Mouse (Mus musculus) neural tube, embryonic 14.5 days (tissue): Measurements from ENCODE around the gene Cuzd1. TPM values are rescaled to one million over a fixed set of nuclear protein-coding genes. Genes with fewer than 3 reads are reported as not detected.

Experiments
- ATAC-seq: fragments of 200-750 bp; cut with Nextera tagmentation; 2 replicates; pipeline ENCODE4 v1.8.0; 2017; ENCODE audit warnings: low read depth, mild to moderate bottlenecking, moderate TSS enrichment, moderate library complexity
- H3K27ac ChIP-seq: fragments of 300-500 bp; sonication (generic); 2 replicates; pipeline ENCODE4 v1.5.1; 2014; ENCODE audit warnings: low read depth, mild to moderate bottlenecking, control low read depth, low read length, moderate library complexity, mixed read lengths
- H3K27me3 ChIP-seq: fragments of 300-500 bp; sonication (generic); 2 replicates; pipeline ENCODE4 v1.6.1; 2014; ENCODE audit warnings: low read length; ENCODE audit not compliant: control insufficient read depth, insufficient read depth
- H3K36me3 ChIP-seq: fragments of 300-500 bp; sonication (generic); 2 replicates; pipeline ENCODE4 v1.6.1; 2014; ENCODE audit warnings: low read length, mixed read lengths; ENCODE audit not compliant: control insufficient read depth, insufficient read depth
- H3K4me1 ChIP-seq: fragments of 300-500 bp; sonication (generic); 2 replicates; pipeline ENCODE4 v1.6.1; 2014; ENCODE audit warnings: low read length; ENCODE audit not compliant: control insufficient read depth, insufficient read depth
- H3K4me2 ChIP-seq: fragments of 300-500 bp; sonication (generic); 2 replicates; pipeline ENCODE4 v1.6.1; 2014; ENCODE audit warnings: mild to moderate bottlenecking, low read depth, low read length, control low read depth
- H3K4me3 ChIP-seq: fragments of 300-500 bp; sonication (generic); 2 replicates; pipeline ENCODE4 v1.5.1; 2014; ENCODE audit warnings: low read depth, low read length, control low read depth, mixed read lengths
- H3K9ac ChIP-seq: fragments of 300-500 bp; sonication (generic); replicated peaks from 2 replicates; pipeline ENCODE4 v1.6.1; 2014; ENCODE audit warnings: low read depth, mild to moderate bottlenecking, control low read depth, low read length, mixed read lengths
- H3K9me3 ChIP-seq: fragments of 300-500 bp; sonication (generic); 2 replicates; pipeline ENCODE4 v1.6.1; 2016; ENCODE audit warnings: low read length; ENCODE audit not compliant: control insufficient read depth
- WGBS: fragments of 180-500 bp; shearing (Covaris S2); extraction: QIAGEN DNeasy Blood & Tissue Kit; methylation state at CpG from one replicate; pipeline ENCODE4 v1.1.7; 2014; 5-methylcytosine and 5-hydroxymethylcytosine counted together
- polyA plus RNA-seq: library from polyadenylated mRNA; unstranded; fragments of >200 nt; fragmentation: Nextera tagmentation; extraction: Ambion mirVana; gene quantifications from 2 replicates; pipeline ENCODE4 v1.2.1, GENCODE M21; 2014

Gene Cuzd1
- polyA plus RNA-seq, 1 experiment from 2014 or later = not detected

GRCm38 (mm10) chr7:131303340-131303739 is 18.8 kb downstream of the Cuzd1 start:
- no peak overlapping the region for H3K27ac ChIP-seq
- no peaks in the 10 kb centered on the region for H3K36me3 ChIP-seq
- no peaks in the 10 kb centered on the region for H3K9me3 ChIP-seq
- no peak overlapping the region for H3K4me3 ChIP-seq
- 76% methylated on average over 8 of the region's 8 CpGs for WGBS
- H3K9ac ChIP-seq = no peak overlapping the region
- H3K4me1 ChIP-seq = no peaks in the 10 kb centered on the region
- H3K4me2 ChIP-seq = no peak overlapping the region
- no peaks in the 10 kb centered on the region for H3K27me3 ChIP-seq
- no peak for ATAC-seq

DNA sequence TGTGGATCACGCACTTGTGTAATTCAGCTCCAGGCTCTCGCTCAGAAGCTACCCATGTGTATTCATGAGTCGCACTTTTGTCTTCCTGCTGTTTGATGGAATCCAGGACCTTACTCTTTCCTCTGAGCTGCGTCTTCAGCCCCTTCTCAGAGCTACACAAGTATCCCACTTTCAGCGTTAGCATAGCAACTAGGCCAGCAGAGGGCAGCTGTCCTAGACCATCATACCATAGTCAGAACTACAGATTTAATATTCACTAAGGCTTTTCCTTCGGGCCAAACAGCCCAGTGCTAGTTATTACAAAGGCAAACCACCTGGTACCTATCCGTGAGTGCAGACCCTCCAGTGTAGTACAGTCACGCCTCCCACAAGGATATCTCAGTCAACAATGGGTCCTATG is 24.9 kb downstream of the Cuzd1 start:
- H3K4me3 ChIP-seq = no peak overlapping the region
- no peaks in the 10 kb centered on the region for H3K27me3 ChIP-seq
- no peaks in the 10 kb centered on the region for H3K9me3 ChIP-seq
- ATAC-seq = no peak
- WGBS = 81% methylated on average over 8 of the region's 8 CpGs
- H3K4me2 ChIP-seq = no peak overlapping the region
- no peaks in the 10 kb centered on the region for H3K36me3 ChIP-seq
- no peak overlapping the region for H3K27ac ChIP-seq
- H3K9ac ChIP-seq = no peak overlapping the region
- no peaks in the 10 kb centered on the region for H3K4me1 ChIP-seq

DNA sequence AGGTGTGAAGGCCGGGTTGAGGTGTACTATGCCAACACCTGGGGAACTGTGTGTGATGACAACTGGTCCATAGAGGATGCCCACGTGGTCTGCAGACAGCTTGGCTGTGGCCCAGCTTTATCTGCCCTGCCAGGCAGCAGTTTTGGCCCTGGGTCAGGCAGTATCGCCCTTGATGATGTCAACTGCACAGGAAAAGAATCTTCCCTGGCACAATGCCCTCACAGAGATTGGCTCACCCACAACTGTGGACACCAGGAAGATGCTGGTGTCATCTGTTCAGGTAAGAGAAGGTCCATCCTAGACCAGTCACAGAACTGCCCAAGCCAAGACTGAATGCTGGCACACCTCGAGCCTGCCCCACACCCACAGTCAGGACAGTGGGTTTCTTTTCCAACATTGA is 56.2 kb downstream of the Cuzd1 start:
- 79% methylated on average over 4 of the region's 4 CpGs for WGBS
- Histone ChIP-seq H3K36me3 (no peaks in the 10 kb centered on the region), H3K9ac (no peak overlapping the region), H3K27me3 (no peaks in the 10 kb centered on the region), H3K4me2 (no peak overlapping the region), H3K4me3 (no peak overlapping the region), H3K9me3 (no peaks in the 10 kb centered on the region), H3K4me1 (no peaks in the 10 kb centered on the region), H3K27ac (no peak overlapping the region)
- no peak for ATAC-seq

DNA sequence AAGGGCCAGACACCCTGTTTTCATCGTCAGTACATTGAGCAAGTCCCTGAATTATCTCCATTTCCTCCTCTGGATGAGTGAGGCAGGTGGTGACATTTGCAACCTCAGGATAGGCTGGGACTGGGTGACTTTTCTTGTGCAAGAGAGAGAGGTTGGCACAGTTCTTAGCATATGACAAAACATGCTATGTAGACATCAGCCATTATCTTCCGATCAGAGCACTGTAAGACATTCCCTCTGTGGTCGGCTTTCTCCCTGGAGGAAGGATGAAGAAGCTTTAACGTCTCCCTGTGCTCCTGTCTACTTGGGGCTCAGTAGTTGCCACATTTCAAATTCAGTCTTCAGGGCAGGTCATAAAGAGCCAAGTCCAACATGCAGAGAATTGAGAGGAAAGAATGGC is 57.8 kb downstream of the Cuzd1 start:
- Histone ChIP-seq H3K9me3 (no peaks in the 10 kb centered on the region), H3K27me3 (no peaks in the 10 kb centered on the region), H3K27ac (no peak overlapping the region), H3K4me3 (no peak overlapping the region), H3K9ac (no peak overlapping the region), H3K36me3 (no peaks in the 10 kb centered on the region), H3K4me1 (no peaks in the 10 kb centered on the region), H3K4me2 (no peak overlapping the region)
- 95% methylated on average over 4 of the region's 4 CpGs for WGBS
- ATAC-seq = no peak

GRCm38 (mm10) chr7:131260946-131261345 is 61.1 kb downstream of the Cuzd1 start:
- Histone ChIP-seq H3K27ac (no peak overlapping the region), H3K27me3 (no peaks in the 10 kb centered on the region), H3K36me3 (no peaks in the 10 kb centered on the region), H3K9me3 (no peaks in the 10 kb centered on the region), H3K4me3 (no peak overlapping the region), H3K9ac (no peak overlapping the region), H3K4me1 (no peaks in the 10 kb centered on the region), H3K4me2 (no peak overlapping the region)
- no peak for ATAC-seq
- WGBS = 64% methylated on average over 6 of the region's 6 CpGs

Other genes with a start within 250 kb of the Cuzd1 start
- gene 4933402N03Rik, start 176.0 kb downstream of the Cuzd1 start, polyA plus RNA-seq = not detected in 2 replicates
- gene 5430419D17Rik, start 147.9 kb downstream of the Cuzd1 start, polyA plus RNA-seq = 0.05 TPM in 1 of 2 replicates, not detected in the other
- not detected in 2 replicates for gene Fam24b, start 7.2 kb upstream of the Cuzd1 start, polyA plus RNA-seq
- gene Fam24a, start 11.6 kb upstream of the Cuzd1 start, polyA plus RNA-seq = not detected in 2 replicates
- gene 2310057M21Rik, start 40.5 kb upstream of the Cuzd1 start, polyA plus RNA-seq = 34.2 and 37.9 TPM in 2 replicates
- 40.5 and 52.2 TPM in 2 replicates for gene Pstk, start 48.8 kb upstream of the Cuzd1 start, polyA plus RNA-seq
- 15.4 and 16.0 TPM in 2 replicates for gene Ikzf5, start 88.2 kb upstream of the Cuzd1 start, polyA plus RNA-seq
- gene Acadsb, start 88.3 kb upstream of the Cuzd1 start, polyA plus RNA-seq = 95.7 and 98.4 TPM in 2 replicates
- 0.55 and 0.84 TPM in 2 replicates for gene Hmx3, start 220.6 kb upstream of the Cuzd1 start, polyA plus RNA-seq
- gene Hmx2, start 226.5 kb upstream of the Cuzd1 start, polyA plus RNA-seq = 0.92 and 1.0 TPM in 2 replicates
- gene Bub3, start 237.9 kb upstream of the Cuzd1 start, polyA plus RNA-seq = 139 and 143 TPM in 2 replicates